Mouse (Mus musculus) MEL (cell line): ENCODE measurements around the gene Sumf1.

Source experiments
- CHD2 ChIP-seq: IDR thresholded peaks from 2 replicates; pipeline ENCODE4 v1.6.1; 2011; ENCODE audit warnings: low read length, improper control_type of control experiment
- CTCF ChIP-seq, 3 experiments: IDR thresholded peaks in 2 of 3; conservative IDR thresholded peaks in 1 of 3; 2 replicates each; pipeline ENCODE4 v1.5.1; 2011 to 2012; ENCODE audit warnings: low read length in 3 of 3, low read depth in 2 of 3, mild to moderate bottlenecking in 2 of 3, improper control_type of control experiment in 1 of 3, inconsistent platforms in 1 of 3, mixed read lengths in 1 of 3, moderate library complexity in 1 of 3; ENCODE audit not compliant: control insufficient read depth in 1 of 3, insufficient read depth in 1 of 3, poor library complexity in 1 of 3, severe bottlenecking in 1 of 3
- EP300 ChIP-seq, 2 experiments: IDR thresholded peaks; 2 replicates each; pipeline ENCODE4 v1.6.1; 2011; ENCODE audit warnings: improper control_type of control experiment in 2 of 2, low read length in 2 of 2, low read depth in 1 of 2, mild to moderate bottlenecking in 1 of 2
- HCFC1 ChIP-seq: IDR thresholded peaks from 2 replicates; pipeline ENCODE4 v1.6.1; 2012; ENCODE audit warnings: low read depth, mild to moderate bottlenecking, inconsistent platforms, low read length, improper control_type of control experiment, moderate library complexity
- MAX ChIP-seq: IDR thresholded peaks from 2 replicates; pipeline ENCODE4 v1.6.1; 2011; ENCODE audit warnings: low read length, improper control_type of control experiment
- MEF2A ChIP-seq: IDR thresholded peaks from 2 replicates; pipeline ENCODE4 v1.6.1; 2014; ENCODE audit warnings: low read depth, mild to moderate bottlenecking, inconsistent platforms, low read length, improper control_type of control experiment; ENCODE audit not compliant: poor library complexity, insufficient replicate concordance, severe bottlenecking; ENCODE audit errors: extremely low read depth
- POLR2A ChIP-seq, 2 experiments: IDR thresholded peaks; 2 replicates each; pipeline ENCODE4 v1.6.1; 2011 to 2012; ENCODE audit warnings: low read length in 2 of 2, mild to moderate bottlenecking in 2 of 2, control low read depth in 1 of 2, improper control_type of control experiment in 1 of 2, low read depth in 1 of 2, moderate library complexity in 1 of 2; ENCODE audit not compliant: control insufficient read depth in 1 of 2, insufficient read depth in 1 of 2, poor library complexity in 1 of 2
- TCF12 ChIP-seq: IDR thresholded peaks from 2 replicates; pipeline ENCODE4 v1.6.1; 2014; ENCODE audit warnings: low read depth, mild to moderate bottlenecking, inconsistent platforms, low read length, improper control_type of control experiment, moderate library complexity

DNA sequence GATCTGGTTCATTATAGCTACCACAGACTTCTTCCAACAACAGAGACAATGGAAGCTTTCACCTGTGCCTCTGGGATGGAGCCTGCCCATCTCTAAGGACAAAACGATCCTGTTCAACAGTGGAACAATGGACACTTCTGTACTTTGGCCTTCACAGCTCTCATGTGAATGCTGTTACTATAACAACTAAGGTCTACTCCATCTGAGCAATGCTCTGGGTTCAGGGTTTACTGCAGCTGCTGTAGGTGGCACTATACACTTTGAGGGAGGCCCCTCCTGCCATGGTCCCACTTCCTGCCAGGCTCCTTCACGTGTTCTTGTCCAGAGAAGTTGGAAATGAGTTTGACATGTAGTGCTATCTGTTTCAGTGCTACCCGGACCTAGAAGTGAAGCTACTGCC is 36.9 kb downstream of the Sumf1 start:
- TF ChIP-seq TCF12 (no peak), POLR2A (IDR thresholded peaks at IDR 0.05; ENCODE audit: control insufficient read depth in 1 of 2, insufficient read depth in 1 of 2, low read depth in 1 of 2, low read length in 2 of 2, poor library complexity in 1 of 2) (no peak), CTCF (IDR thresholded peaks at IDR 0.05 in 2 of 3, conservative IDR thresholded peaks at IDR 0.05 in 1 of 3; ENCODE audit: control insufficient read depth in 1 of 3, insufficient read depth in 1 of 3, low read depth in 2 of 3, low read length in 3 of 3, poor library complexity in 1 of 3, severe bottlenecking in 1 of 3) (no peak), CHD2 (no peak), MAX (no peak), EP300 (IDR thresholded peaks at IDR 0.05; ENCODE audit: low read depth in 1 of 2, low read length in 2 of 2) (no peak), HCFC1 (no peak), MEF2A (no peak)
